Mouse (Mus musculus): ENCODE measurements around the gene Scfd2. TPM values are rescaled to one million over a fixed set of nuclear protein-coding genes. Genes with fewer than 3 reads are reported as not detected.

The Scfd2 gene
- polyA plus RNA-seq, 1 experiment from 2014 or later = 15.9 TPM

DNA sequence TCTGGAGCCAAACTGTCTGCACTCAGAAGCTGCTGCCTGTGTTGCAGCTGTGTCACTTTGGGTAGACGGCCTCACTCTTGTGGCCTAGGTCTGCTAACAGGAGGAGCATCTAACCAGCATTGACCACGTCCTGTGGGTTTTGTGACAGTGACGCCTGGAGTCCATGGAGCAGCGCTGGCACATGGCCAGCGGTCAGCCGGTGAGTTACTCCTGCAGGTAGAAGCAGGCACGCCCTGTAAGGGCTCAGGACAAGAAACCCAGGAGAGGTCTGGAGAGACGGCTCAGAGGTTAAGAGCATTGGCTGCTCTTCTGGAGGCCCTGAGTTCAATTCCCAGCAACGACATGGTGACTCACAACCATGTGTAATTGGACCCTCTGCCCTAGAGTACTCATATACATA lies 347.0 kb downstream of the Scfd2 start:
- no peaks in the 10 kb centered on the region for H3K27me3 ChIP-seq (ENCODE audit: control insufficient read depth, insufficient read depth, low read length)
- peaks cover 1% of the 10 kb centered on the region; the same call in 1 of the 2 replicates for H3K4me1 ChIP-seq (ENCODE audit: control insufficient read depth, insufficient read depth, low read length)
- H3K9ac ChIP-seq (ENCODE audit: low read length) = no peak overlapping the region
- ATAC-seq (ENCODE audit: insufficient number of reproducible peaks, low FRiP score, low TSS enrichment, low read depth) = no peak
- H3K9me3 ChIP-seq (ENCODE audit: control insufficient read depth, low read length) = no peaks in the 10 kb centered on the region
- no peak overlapping the region for H3K27ac ChIP-seq (replicated peaks; ENCODE audit: low read depth, low read length)
- no peaks in the 10 kb centered on the region for H3K36me3 ChIP-seq (ENCODE audit: control insufficient read depth, insufficient read depth, low read length)
- WGBS = 80% methylated on average over 9 of the region's 9 CpGs
- no peak overlapping the region for H3K4me2 ChIP-seq (ENCODE audit: low read depth, severe bottlenecking)
- no peak overlapping the region for H3K4me3 ChIP-seq (ENCODE audit: low read depth, low read length)
- DNase-seq (ENCODE audit: low spot score) = no peak

DNA sequence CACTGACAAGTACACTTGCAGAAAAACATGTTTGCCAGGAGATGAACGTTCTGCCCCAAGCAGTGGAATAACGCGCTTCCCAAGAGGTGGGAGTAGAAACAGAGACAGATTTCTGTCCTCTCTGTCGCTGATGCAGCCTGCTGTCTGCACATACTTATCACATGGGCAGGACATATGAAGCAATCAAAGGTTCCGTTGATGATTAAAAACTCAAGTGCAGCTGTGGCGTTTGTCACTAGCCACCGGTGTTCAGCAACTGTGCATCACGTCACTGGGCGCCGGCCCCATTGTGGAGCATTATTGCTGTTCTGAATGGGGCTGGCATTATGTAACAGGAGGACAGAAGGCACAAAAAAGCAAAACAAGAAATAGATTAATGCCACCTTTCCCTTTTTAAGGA lies 348.4 kb downstream of the Scfd2 start:
- DNase-seq (ENCODE audit: low spot score) (no peak), ATAC-seq (ENCODE audit: insufficient number of reproducible peaks, low FRiP score, low TSS enrichment, low read depth) (no peak)
- Histone ChIP-seq H3K4me1 (ENCODE audit: control insufficient read depth, insufficient read depth, low read length) (peaks cover 5% of the 10 kb centered on the region; the same call in 1 of the 2 replicates), H3K9me3 (ENCODE audit: control insufficient read depth, low read length) (no peaks in the 10 kb centered on the region), H3K9ac (ENCODE audit: low read length) (no peak overlapping the region), H3K4me2 (ENCODE audit: low read depth, severe bottlenecking) (no peak overlapping the region), H3K36me3 (ENCODE audit: control insufficient read depth, insufficient read depth, low read length) (no peaks in the 10 kb centered on the region), H3K27ac (replicated peaks; ENCODE audit: low read depth, low read length) (no peak overlapping the region), H3K27me3 (ENCODE audit: control insufficient read depth, insufficient read depth, low read length) (no peaks in the 10 kb centered on the region), H3K4me3 (ENCODE audit: low read depth, low read length) (no peak overlapping the region)
- 69% methylated on average over 10 of the region's 10 CpGs for WGBS

DNA sequence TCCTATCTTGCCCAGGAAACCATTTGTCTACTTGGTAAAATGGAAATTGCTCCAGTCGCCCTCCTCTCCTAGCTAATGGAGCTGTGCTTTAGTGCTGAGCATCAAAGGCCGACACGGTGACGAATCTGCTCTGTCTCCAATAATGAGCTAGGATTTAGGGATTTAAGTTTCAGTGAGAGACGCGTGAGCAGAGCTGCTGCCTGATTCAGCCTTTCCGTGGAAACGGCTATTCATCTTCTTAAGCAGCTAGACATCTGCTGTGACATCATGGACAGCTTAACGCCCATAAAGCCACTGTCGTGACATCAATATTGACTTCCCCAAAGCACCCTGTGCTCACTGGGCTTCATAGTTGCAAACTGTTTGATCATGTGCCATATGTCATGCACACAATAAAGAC lies 351.3 kb downstream of the Scfd2 start:
- H3K27me3 ChIP-seq (ENCODE audit: control insufficient read depth, insufficient read depth, low read length) = no peaks in the 10 kb centered on the region
- no peaks in the 10 kb centered on the region for H3K9me3 ChIP-seq (ENCODE audit: control insufficient read depth, low read length)
- H3K4me1 ChIP-seq (ENCODE audit: control insufficient read depth, insufficient read depth, low read length) = peaks cover 16% of the 10 kb centered on the region
- H3K4me2 ChIP-seq (ENCODE audit: low read depth, severe bottlenecking) = no peak overlapping the region
- WGBS = 20% methylated on average over 10 of the region's 10 CpGs
- ATAC-seq (ENCODE audit: insufficient number of reproducible peaks, low FRiP score, low TSS enrichment, low read depth) (no peak), DNase-seq (ENCODE audit: low spot score) (no peak)
- no peaks in the 10 kb centered on the region for H3K36me3 ChIP-seq (ENCODE audit: control insufficient read depth, insufficient read depth, low read length)
- no peak overlapping the region for H3K27ac ChIP-seq (replicated peaks; ENCODE audit: low read depth, low read length)
- H3K4me3 ChIP-seq (ENCODE audit: low read depth, low read length) = no peak overlapping the region
- H3K9ac ChIP-seq (ENCODE audit: low read length) = no peak overlapping the region

DNA sequence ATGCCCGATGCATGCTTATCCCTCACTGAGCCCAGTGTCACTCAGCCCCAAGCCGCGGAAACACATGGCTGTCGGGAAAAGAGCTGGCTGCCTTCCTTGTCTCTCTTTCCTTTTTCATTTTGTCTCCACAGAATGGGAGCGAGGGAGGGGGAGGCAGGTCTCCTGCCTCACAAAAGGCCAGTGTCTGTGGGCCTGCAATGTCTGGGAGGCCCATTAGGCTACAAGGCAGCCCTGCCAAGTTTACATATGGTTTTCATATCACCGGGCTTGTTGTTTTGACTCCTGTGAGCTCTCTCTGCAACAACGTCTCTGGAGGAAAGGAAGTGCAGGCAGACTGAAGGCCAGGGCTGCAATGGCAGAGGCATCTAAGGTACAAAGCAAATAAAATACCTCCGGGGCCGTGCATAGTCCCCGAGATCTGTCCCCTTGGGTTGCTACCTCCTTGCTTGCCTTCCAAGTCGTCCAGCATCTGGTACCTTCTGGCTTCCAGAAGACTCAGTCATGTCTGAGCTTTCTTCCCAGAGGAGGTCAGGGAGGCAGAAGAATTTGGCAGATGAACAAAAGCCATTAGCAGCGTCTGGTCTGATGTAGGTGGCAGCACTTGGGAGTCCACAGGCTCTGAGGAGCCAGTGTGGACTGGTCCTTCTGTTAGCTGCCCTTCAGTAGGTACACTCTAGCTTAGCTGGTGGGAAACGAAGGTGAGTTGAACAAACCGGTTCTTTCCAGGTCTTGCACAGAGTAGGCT lies 355.9 kb downstream of the Scfd2 start:
- Histone ChIP-seq H3K27me3 (ENCODE audit: control insufficient read depth, insufficient read depth, low read length) (no peaks in the 10 kb centered on the region), H3K36me3 (ENCODE audit: control insufficient read depth, insufficient read depth, low read length) (no peaks in the 10 kb centered on the region), H3K4me3 (ENCODE audit: low read depth, low read length) (no peak overlapping the region), H3K9me3 (ENCODE audit: control insufficient read depth, low read length) (no peaks in the 10 kb centered on the region), H3K4me2 (ENCODE audit: low read depth, severe bottlenecking) (no peak overlapping the region), H3K27ac (replicated peaks; ENCODE audit: low read depth, low read length) (peak overlapping the region; percentile 97), H3K4me1 (ENCODE audit: control insufficient read depth, insufficient read depth, low read length) (peaks cover 30% of the 10 kb centered on the region), H3K9ac (ENCODE audit: low read length) (peak overlapping the region; percentile 32)
- ATAC-seq (ENCODE audit: insufficient number of reproducible peaks, low FRiP score, low TSS enrichment, low read depth) (peak; percentile 70), DNase-seq (ENCODE audit: low spot score) (peak; percentile 80)
- 35% methylated on average over 14 of the region's 14 CpGs for whole genome bisulfite sequencing

DNA sequence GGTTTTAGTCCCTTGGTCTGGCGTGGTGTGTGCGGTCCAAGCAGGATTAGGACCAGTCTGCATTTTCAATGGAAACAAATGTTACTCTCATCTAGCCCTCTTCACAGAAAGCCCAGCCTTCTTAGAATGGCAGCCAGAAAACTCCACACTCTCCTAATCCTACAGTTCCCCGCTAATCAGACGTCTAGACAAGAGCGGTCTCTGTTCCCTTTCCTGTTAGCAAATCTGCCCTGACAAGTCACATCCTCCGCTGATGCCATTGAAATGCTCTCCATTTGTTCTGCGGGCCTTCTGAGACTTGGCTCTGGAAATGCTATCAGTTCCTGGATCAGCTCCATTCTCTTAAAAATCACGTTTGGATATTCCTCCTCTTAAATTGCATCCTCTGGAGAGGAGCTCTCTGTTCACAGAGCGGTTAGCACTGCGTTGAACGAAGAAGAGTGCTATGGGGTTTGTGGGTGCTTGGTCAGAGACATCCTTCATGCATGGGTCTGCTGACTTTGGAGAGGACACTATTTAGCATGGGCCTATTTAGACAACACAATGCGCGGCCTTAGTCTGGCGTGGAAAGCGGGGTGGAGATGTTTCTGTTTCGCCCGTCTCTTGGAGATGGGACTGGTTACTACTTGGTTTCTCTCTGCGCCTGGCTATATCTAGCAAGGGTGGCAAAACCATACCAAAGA lies 358.3 kb downstream of the Scfd2 start:
- H3K27me3 ChIP-seq (ENCODE audit: control insufficient read depth, insufficient read depth, low read length) = no peaks in the 10 kb centered on the region
- 69% methylated on average over 18 of the region's 18 CpGs for WGBS
- DNase-seq (ENCODE audit: low spot score) = no peak
- H3K36me3 ChIP-seq (ENCODE audit: control insufficient read depth, insufficient read depth, low read length) = no peaks in the 10 kb centered on the region
- H3K9me3 ChIP-seq (ENCODE audit: control insufficient read depth, low read length) = no peaks in the 10 kb centered on the region
- H3K4me3 ChIP-seq (ENCODE audit: low read depth, low read length) = no peak overlapping the region
- H3K27ac ChIP-seq (replicated peaks; ENCODE audit: low read depth, low read length) = peak overlapping the region; percentile 74
- H3K4me2 ChIP-seq (ENCODE audit: low read depth, severe bottlenecking) = no peak overlapping the region
- H3K4me1 ChIP-seq (ENCODE audit: control insufficient read depth, insufficient read depth, low read length) = peaks cover 25% of the 10 kb centered on the region
- no peak for ATAC-seq (ENCODE audit: insufficient number of reproducible peaks, low FRiP score, low TSS enrichment, low read depth)
- H3K9ac ChIP-seq (ENCODE audit: low read length) = no peak overlapping the region

- Histone ChIP-seq H3K27ac (replicated peaks; ENCODE audit: low read depth, low read length) (peak overlapping the region; percentile 24), H3K9me3 (ENCODE audit: control insufficient read depth, low read length) (no peaks in the 10 kb centered on the region), H3K4me2 (ENCODE audit: low read depth, severe bottlenecking) (no peak overlapping the region), H3K4me1 (ENCODE audit: control insufficient read depth, insufficient read depth, low read length) (peaks cover 25% of the 10 kb centered on the region), H3K27me3 (ENCODE audit: control insufficient read depth, insufficient read depth, low read length) (no peaks in the 10 kb centered on the region), H3K36me3 (ENCODE audit: control insufficient read depth, insufficient read depth, low read length) (no peaks in the 10 kb centered on the region), H3K9ac (ENCODE audit: low read length) (no peak overlapping the region), H3K4me3 (ENCODE audit: low read depth, low read length) (no peak overlapping the region)
- ATAC-seq (ENCODE audit: insufficient number of reproducible peaks, low FRiP score, low TSS enrichment, low read depth) (peak; percentile 54; the same call in 1 of the 2 replicates), DNase-seq (ENCODE audit: low spot score) (no peak)
- 61% methylated on average over 12 of the region's 12 CpGs for WGBS
Measured at GRCm38 (mm10) chr5:74172208-74172607, 359.4 kb downstream of the Scfd2 start.

GRCm38 (mm10) chr5:74171768-74172167 lies 359.8 kb downstream of the Scfd2 start:
- Histone ChIP-seq H3K4me3 (ENCODE audit: low read depth, low read length) (no peak overlapping the region), H3K9me3 (ENCODE audit: control insufficient read depth, low read length) (no peaks in the 10 kb centered on the region), H3K27ac (replicated peaks; ENCODE audit: low read depth, low read length) (no peak overlapping the region), H3K4me2 (ENCODE audit: low read depth, severe bottlenecking) (no peak overlapping the region), H3K9ac (ENCODE audit: low read length) (no peak overlapping the region), H3K27me3 (ENCODE audit: control insufficient read depth, insufficient read depth, low read length) (no peaks in the 10 kb centered on the region), H3K4me1 (ENCODE audit: control insufficient read depth, insufficient read depth, low read length) (peaks cover 21% of the 10 kb centered on the region), H3K36me3 (ENCODE audit: control insufficient read depth, insufficient read depth, low read length) (no peaks in the 10 kb centered on the region)
- DNase-seq (ENCODE audit: low spot score) (no peak), ATAC-seq (ENCODE audit: insufficient number of reproducible peaks, low FRiP score, low TSS enrichment, low read depth) (no peak)
- 65% methylated on average over 9 of the region's 9 CpGs for WGBS

DNA sequence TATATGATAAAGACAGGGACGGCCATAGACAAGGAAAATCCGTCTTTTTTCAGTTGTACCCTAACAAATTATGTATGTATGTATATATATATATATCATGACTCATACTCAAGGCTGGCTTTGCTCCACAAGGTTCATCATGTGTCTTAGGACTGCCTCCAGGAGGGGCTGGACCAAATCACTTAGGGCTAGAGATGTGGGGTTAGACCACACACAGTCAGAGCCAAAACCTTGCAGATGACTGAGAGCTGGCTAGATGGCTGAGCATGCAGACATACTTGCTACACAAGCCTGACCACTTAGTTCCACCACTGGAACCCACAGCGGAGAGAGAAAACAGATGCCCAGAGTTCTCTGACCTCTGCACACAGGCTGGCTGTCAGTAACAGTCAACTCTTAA lies 363.5 kb downstream of the Scfd2 start:
- H3K4me1 ChIP-seq (ENCODE audit: control insufficient read depth, insufficient read depth, low read length) = peaks cover 9% of the 10 kb centered on the region
- H3K36me3 ChIP-seq (ENCODE audit: control insufficient read depth, insufficient read depth, low read length) = no peaks in the 10 kb centered on the region
- WGBS = 87% methylated on average over 3 of the region's 3 CpGs
- no peak overlapping the region for H3K9ac ChIP-seq (ENCODE audit: low read length)
- no peak overlapping the region for H3K4me2 ChIP-seq (ENCODE audit: low read depth, severe bottlenecking)
- ATAC-seq (ENCODE audit: insufficient number of reproducible peaks, low FRiP score, low TSS enrichment, low read depth) = no peak
- no peak for DNase-seq (ENCODE audit: low spot score)
- H3K9me3 ChIP-seq (ENCODE audit: control insufficient read depth, low read length) = no peaks in the 10 kb centered on the region
- H3K27me3 ChIP-seq (ENCODE audit: control insufficient read depth, insufficient read depth, low read length) = no peaks in the 10 kb centered on the region
- H3K27ac ChIP-seq (replicated peaks; ENCODE audit: low read depth, low read length) = no peak overlapping the region
- no peak overlapping the region for H3K4me3 ChIP-seq (ENCODE audit: low read depth, low read length)
